Mouse (Mus musculus): ENCODE results near the gene Olfr1293-ps. TPM values are rescaled to one million over a fixed set of nuclear protein-coding genes. Genes with fewer than 3 reads are reported as not detected.

Gene Olfr1293-ps
- total RNA-seq (2023): not detected

DNA sequence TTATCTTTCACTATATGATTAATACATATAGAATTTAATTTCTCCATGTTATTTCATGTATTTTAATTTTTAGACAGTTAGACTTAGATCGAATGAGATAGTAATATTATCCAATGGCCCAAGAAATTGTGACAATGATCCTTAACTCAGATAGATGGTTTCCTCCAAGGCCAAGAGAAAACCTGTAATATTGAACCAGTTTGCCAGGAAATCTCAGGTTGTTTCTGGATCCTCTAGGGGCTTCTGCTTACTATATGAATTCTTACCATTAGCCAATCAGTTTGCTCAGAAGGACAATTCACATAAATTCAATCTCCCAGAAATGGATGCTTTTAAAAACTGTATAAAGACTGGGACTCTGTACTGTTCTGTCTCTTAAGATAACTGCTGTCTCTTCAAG is at the start of gene Olfr1293-ps:
Gene Olfr1293-ps (plus strand): TSS at position 301 of the 400 bp plus-strand sequence.

DNA sequence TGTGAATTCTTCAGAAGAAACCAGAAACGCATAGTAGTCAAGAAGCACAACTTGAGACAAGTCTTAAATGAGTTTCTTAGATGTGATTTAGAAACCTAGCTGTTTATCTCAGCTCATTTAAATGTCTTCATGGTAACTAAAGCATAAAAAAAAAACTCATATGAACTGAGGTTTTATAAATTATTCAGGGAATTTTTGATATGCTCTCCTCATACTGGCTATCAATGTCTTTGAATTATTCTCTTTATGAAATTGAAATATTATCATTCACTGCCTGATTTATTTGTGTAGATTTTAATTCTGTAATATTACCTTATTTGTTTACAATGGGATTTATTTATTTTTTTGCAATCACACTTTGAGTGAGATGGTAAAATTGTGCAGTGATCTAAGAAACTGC is 44.5 kb upstream of the Olfr1293-ps start, which contains the start of gene Olfr1289:
Gene Olfr1289 (plus strand): TSS at position 301 of the 400 bp plus-strand sequence.

DNA sequence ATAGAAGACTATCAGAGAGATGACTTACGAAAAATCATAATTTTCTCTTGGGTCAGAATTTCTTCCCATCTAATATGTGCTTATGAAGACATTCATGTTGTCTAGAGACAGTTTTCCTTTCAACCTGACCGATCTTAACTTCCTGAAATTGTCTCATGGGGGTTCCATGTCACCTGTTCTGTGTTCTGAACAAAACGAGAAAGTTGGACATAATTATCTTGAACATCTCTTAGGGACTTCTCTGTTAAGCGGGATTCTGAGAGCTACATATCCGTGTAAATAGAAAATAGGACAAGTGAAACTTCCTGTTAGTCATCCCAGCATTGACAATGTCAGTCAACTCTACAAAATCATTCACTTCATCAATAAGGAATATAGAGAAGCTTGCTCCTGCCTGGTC is 31.3 kb upstream of the Olfr1293-ps start, which contains the start of gene Olfr1290:
Gene Olfr1290 (minus strand): TSS at position 101 of the 400 bp plus-strand sequence.

DNA sequence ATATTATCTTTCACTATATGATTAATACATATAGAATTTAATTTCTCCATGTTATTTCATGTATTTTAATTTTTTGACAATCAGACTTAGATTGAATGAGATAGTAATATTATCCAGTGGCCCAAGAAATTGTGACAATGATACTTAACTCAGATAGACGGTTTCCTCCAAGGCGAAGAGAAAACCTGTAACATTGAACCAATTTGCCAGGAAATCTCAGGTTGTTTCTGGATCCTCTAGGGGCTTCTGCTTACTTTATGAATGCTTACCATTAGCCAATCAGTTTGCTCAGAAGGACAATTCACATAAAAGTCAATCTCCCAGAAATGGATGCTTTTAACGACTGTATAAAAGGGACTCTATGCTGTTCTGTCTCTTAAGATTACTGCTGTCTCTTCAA is 28.1 kb upstream of the Olfr1293-ps start, which contains the start of gene Olfr1291-ps1:
Gene Olfr1291-ps1 (plus strand): TSS at position 301 of the 400 bp plus-strand sequence.

DNA sequence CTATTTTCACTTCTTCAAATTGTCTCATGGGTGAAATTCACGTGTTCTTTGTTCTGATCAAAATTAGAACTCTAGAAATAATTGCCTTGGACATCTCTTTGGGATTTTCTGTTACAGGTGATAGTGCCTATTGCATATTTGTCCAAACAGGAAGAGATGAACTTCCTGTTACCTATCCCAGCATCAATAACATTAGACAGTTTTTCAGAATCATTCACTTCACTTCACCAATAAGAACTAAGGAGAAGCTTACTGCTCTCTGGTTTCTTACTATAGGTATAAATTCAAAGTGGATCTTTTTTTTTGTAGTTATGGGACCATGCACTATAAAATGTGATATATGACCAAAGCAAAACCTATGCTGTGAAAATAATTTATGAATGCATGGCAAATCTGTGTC is 15.2 kb downstream of the Olfr1293-ps start, which contains the start of gene Olfr1294:
Gene Olfr1294 (minus strand): TSS at position 101 of the 400 bp plus-strand sequence.

DNA sequence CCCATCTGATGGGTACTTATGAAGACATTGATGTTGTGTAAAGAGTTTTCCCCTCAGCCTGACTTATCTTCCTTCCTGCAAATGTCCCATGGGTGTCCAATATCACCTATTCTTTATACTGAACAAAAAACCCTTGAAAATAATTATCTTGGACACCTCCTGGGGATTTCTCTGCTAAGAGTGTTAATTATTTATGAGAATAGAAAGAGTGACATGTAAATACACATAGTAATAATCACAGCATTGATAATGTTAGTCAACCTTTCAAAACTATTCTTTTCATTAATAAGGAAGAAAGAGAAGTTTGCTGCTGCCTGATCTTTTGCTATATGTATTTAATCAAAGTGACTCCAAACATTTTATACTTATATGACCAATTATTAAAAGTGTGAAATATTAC is 44.6 kb downstream of the Olfr1293-ps start, which contains the start of gene Olfr1295:
Gene Olfr1295 (minus strand): TSS at position 101 of the 400 bp plus-strand sequence.

Other genes starting within 250 kb of the Olfr1293-ps start
- gene Olfr1278, start 235.1 kb upstream of the Olfr1293-ps start, total RNA-seq (2023): not detected
- gene Olfr1279, start 224.6 kb upstream of the Olfr1293-ps start, total RNA-seq (2023): not detected
- gene Olfr1280, start 211.2 kb upstream of the Olfr1293-ps start, total RNA-seq (2023): not detected
- gene Olfr1281, start 198.7 kb upstream of the Olfr1293-ps start, total RNA-seq (2023): not detected
- gene Olfr1282, start 189.1 kb upstream of the Olfr1293-ps start, total RNA-seq (2023): not detected
- not detected for gene Olfr1283, start 158.4 kb upstream of the Olfr1293-ps start, total RNA-seq (2023)
- gene Olfr1284, start 149.7 kb upstream of the Olfr1293-ps start, total RNA-seq (2023): not detected
- gene Olfr1286, start 102.1 kb upstream of the Olfr1293-ps start, total RNA-seq (2023): not detected
- not detected for gene Olfr1287, start 76.1 kb upstream of the Olfr1293-ps start, total RNA-seq (2023)
- gene Olfr1288, start 51.1 kb upstream of the Olfr1293-ps start, total RNA-seq (2023): not detected
- gene Olfr1289, start 44.4 kb upstream of the Olfr1293-ps start, total RNA-seq (2023): not detected
- not detected for gene Olfr1290, start 31.4 kb upstream of the Olfr1293-ps start, total RNA-seq (2023)
- gene Olfr1291-ps1, start 28.0 kb upstream of the Olfr1293-ps start, total RNA-seq (2023): not detected
- gene Olfr1294, start 15.1 kb downstream of the Olfr1293-ps start, total RNA-seq (2023): not detected
- not detected for gene Olfr1295, start 44.5 kb downstream of the Olfr1293-ps start, total RNA-seq (2023)
- gene Olfr1297, start 101.3 kb downstream of the Olfr1293-ps start, total RNA-seq (2023): not detected
- gene Olfr1298, start 124.0 kb downstream of the Olfr1293-ps start, total RNA-seq (2023): not detected
- not detected for gene Olfr1299, start 136.2 kb downstream of the Olfr1293-ps start, total RNA-seq (2023)
- gene Olfr1301, start 225.8 kb downstream of the Olfr1293-ps start, total RNA-seq (2023): not detected

Data from CD4-positive naive resting alpha-beta T cell, adult 76 days (primary cell).